Mouse (Mus musculus) midbrain, embryonic 13.5 days (tissue): ENCODE results near the gene Tbp. TPM values are rescaled to one million over a fixed set of nuclear protein-coding genes. Genes with fewer than 3 reads are reported as not detected.

Source experiments
- ATAC-seq: fragments of 200-750 bp; cut with Nextera tagmentation; 2 replicates; pipeline ENCODE4 v1.8.0; 2017; ENCODE audit warnings: mild to moderate bottlenecking, moderate TSS enrichment, moderate library complexity
- H3K27ac ChIP-seq: fragments of 300-500 bp; sonication (generic); 2 replicates; pipeline ENCODE4 v1.5.1; 2015; ENCODE audit warnings: inconsistent platforms, mild to moderate bottlenecking, moderate library complexity
- H3K27me3 ChIP-seq: fragments of 300-500 bp; sonication (generic); 2 replicates; pipeline ENCODE4 v1.6.1; 2015; ENCODE audit warnings: mild to moderate bottlenecking, inconsistent platforms
- H3K36me3 ChIP-seq: fragments of 300-500 bp; sonication (generic); 2 replicates; pipeline ENCODE4 v1.6.1; 2015; ENCODE audit warnings: mild to moderate bottlenecking, inconsistent platforms
- H3K4me1 ChIP-seq: fragments of 300-500 bp; sonication (generic); replicated peaks from 2 replicates; pipeline ENCODE4 v1.6.1; 2015; ENCODE audit warnings: inconsistent platforms
- H3K4me2 ChIP-seq: fragments of 300-500 bp; sonication (generic); replicated peaks from 2 replicates; pipeline ENCODE4 v1.6.1; 2015; ENCODE audit warnings: moderate library complexity, mild to moderate bottlenecking, inconsistent platforms
- H3K4me3 ChIP-seq: fragments of 300-500 bp; sonication (generic); replicated peaks from 2 replicates; pipeline ENCODE4 v1.5.1; 2015; ENCODE audit warnings: mild to moderate bottlenecking, inconsistent platforms
- H3K9ac ChIP-seq: fragments of 300-500 bp; sonication (generic); replicated peaks from 2 replicates; pipeline ENCODE4 v1.6.1; 2015; ENCODE audit warnings: mild to moderate bottlenecking, inconsistent platforms
- H3K9me3 ChIP-seq: fragments of 300-500 bp; sonication (generic); 2 replicates; pipeline ENCODE4 v1.6.1; 2016; ENCODE audit warnings: mild to moderate bottlenecking, inconsistent platforms
- WGBS: fragments of 180-500 bp; shearing (Covaris S2); methylation state at CpG from one replicate; pipeline ENCODE4 v1.1.7; 2015; 5-methylcytosine and 5-hydroxymethylcytosine counted together
- polyA plus RNA-seq: library from polyadenylated mRNA; unstranded; fragments of >200 nt; fragmentation: Nextera tagmentation; extraction: Ambion mirVana; gene quantifications from 2 replicates; pipeline ENCODE4 v1.2.1, GENCODE M21; 2015

Gene Tbp
- polyA plus RNA-seq, 1 experiment from 2014 or later = 74.9 TPM

GRCm38 (mm10) chr17:15546440-15546839 lies 46.8 kb downstream of the Tbp start:
- no peak for ATAC-seq
- 75% methylated on average over 4 of the region's 4 CpGs for WGBS
- Histone ChIP-seq H3K4me3 (no peak overlapping the region), H3K27me3 (no peaks in the 10 kb centered on the region), H3K36me3 (peaks cover 4% of the 10 kb centered on the region; the same call in 1 of the 2 replicates), H3K27ac (no peak overlapping the region), H3K4me2 (no peak overlapping the region), H3K9me3 (no peaks in the 10 kb centered on the region), H3K9ac (no peak overlapping the region), H3K4me1 (no peaks in the 10 kb centered on the region)

GRCm38 (mm10) chr17:15549713-15550112 lies 50.0 kb downstream of the Tbp start:
- whole genome bisulfite sequencing = 24% methylated on average over 1 of the region's 1 CpGs
- H3K27me3 ChIP-seq = no peaks in the 10 kb centered on the region
- peaks cover 3% of the 10 kb centered on the region; the same call in 1 of the 2 replicates for H3K36me3 ChIP-seq
- H3K9me3 ChIP-seq = no peaks in the 10 kb centered on the region
- H3K4me2 ChIP-seq = no peak overlapping the region
- no peak for ATAC-seq
- no peak overlapping the region for H3K27ac ChIP-seq
- H3K4me3 ChIP-seq = no peak overlapping the region
- no peaks in the 10 kb centered on the region for H3K4me1 ChIP-seq
- H3K9ac ChIP-seq = no peak overlapping the region

GRCm38 (mm10) chr17:15559946-15560345 lies 60.3 kb downstream of the Tbp start:
- no peak overlapping the region for H3K27ac ChIP-seq
- H3K9ac ChIP-seq = no peak overlapping the region
- no peaks in the 10 kb centered on the region for H3K27me3 ChIP-seq
- ATAC-seq = no peak
- H3K4me1 ChIP-seq = peaks cover 5% of the 10 kb centered on the region; the same call in 1 of the 2 replicates
- H3K9me3 ChIP-seq = no peaks in the 10 kb centered on the region
- 87% methylated on average over 2 of the region's 2 CpGs for WGBS
- H3K4me2 ChIP-seq = no peak overlapping the region
- no peak overlapping the region for H3K4me3 ChIP-seq
- no peaks in the 10 kb centered on the region for H3K36me3 ChIP-seq

GRCm38 (mm10) chr17:15564014-15564927 lies 64.6 kb downstream of the Tbp start, which contains the start of gene Prdm9:
Prdm9 (minus strand) TSS chr17:15564354.
- Histone ChIP-seq H3K9ac (peak within 1 kb of the TSS; percentile 73), H3K4me2 (peak within 1 kb of the TSS; percentile 66), H3K27me3 (no peaks in the 10 kb centered on the region), H3K9me3 (no peaks in the 10 kb centered on the region), H3K27ac (peak within 1 kb of the TSS; percentile 92), H3K36me3 (no peaks in the 10 kb centered on the region), H3K4me1 (peaks cover 5% of the 10 kb centered on the region; the same call in 1 of the 2 replicates), H3K4me3 (peak within 1 kb of the TSS; percentile 63)
- ATAC-seq = peak; percentile 99
- WGBS = under 1% methylated on average over 43 of the region's 43 CpGs

- Histone ChIP-seq H3K4me1 (peaks cover 5% of the 10 kb centered on the region; the same call in 1 of the 2 replicates), H3K36me3 (no peaks in the 10 kb centered on the region), H3K4me2 (peak overlapping the region; percentile 58), H3K9me3 (no peaks in the 10 kb centered on the region), H3K27ac (peak overlapping the region; percentile 92; the same call in 1 of the 2 replicates), H3K9ac (0 out of 2 replicates have a peak overlapping the region, but pooled peaks have one; percentile 46), H3K4me3 (peak overlapping the region; percentile 63), H3K27me3 (no peaks in the 10 kb centered on the region)
- WGBS = 47% methylated on average over 12 of the region's 12 CpGs
- peak; percentile 21; the same call in 1 of the 2 replicates for ATAC-seq
Measured at GRCm38 (mm10) chr17:15564928-15565300, 65.2 kb downstream of the Tbp start.

- Histone ChIP-seq H3K4me2 (no peak overlapping the region), H3K27me3 (no peaks in the 10 kb centered on the region), H3K27ac (no peak overlapping the region), H3K4me1 (peaks cover 5% of the 10 kb centered on the region; the same call in 1 of the 2 replicates), H3K9ac (no peak overlapping the region), H3K36me3 (no peaks in the 10 kb centered on the region), H3K4me3 (no peak overlapping the region), H3K9me3 (no peaks in the 10 kb centered on the region)
- 72% methylated on average over 5 of the region's 5 CpGs for WGBS
- no peak for ATAC-seq
Measured at GRCm38 (mm10) chr17:15566908-15567307, 67.2 kb downstream of the Tbp start.

- H3K4me1 ChIP-seq = no peaks in the 10 kb centered on the region
- no peaks in the 10 kb centered on the region for H3K9me3 ChIP-seq
- no peaks in the 10 kb centered on the region for H3K36me3 ChIP-seq
- H3K27me3 ChIP-seq = peaks cover 17% of the 10 kb centered on the region
- H3K9ac ChIP-seq = no peak overlapping the region
- 60% methylated on average over 1 of the region's 1 CpGs for WGBS
- H3K27ac ChIP-seq = no peak overlapping the region
- ATAC-seq = no peak
- H3K4me3 ChIP-seq = no peak overlapping the region
- no peak overlapping the region for H3K4me2 ChIP-seq
Measured at GRCm38 (mm10) chr17:15575056-15575455, 75.4 kb downstream of the Tbp start.

- Histone ChIP-seq H3K27ac (no peak overlapping the region), H3K4me1 (no peaks in the 10 kb centered on the region), H3K27me3 (peaks cover 17% of the 10 kb centered on the region), H3K9me3 (no peaks in the 10 kb centered on the region), H3K36me3 (no peaks in the 10 kb centered on the region), H3K4me3 (peak overlapping the region; percentile 33), H3K9ac (peak overlapping the region; percentile 44; the same call in 1 of the 2 replicates), H3K4me2 (peak overlapping the region; percentile 52)
- peak; percentile 69 for ATAC-seq
- 2% methylated on average over 32 of the region's 32 CpGs for WGBS
Measured at GRCm38 (mm10) chr17:15577291-15577694, 77.6 kb downstream of the Tbp start.

Other genes with a start within 250 kb of the Tbp start
- gene Dll1, start 123.0 kb upstream of the Tbp start, polyA plus RNA-seq = 45.4 and 47.7 TPM in 2 replicates
- gene Fam120b, start 103.7 kb upstream of the Tbp start, polyA plus RNA-seq = 43.6 and 46.5 TPM in 2 replicates
- 265 and 267 TPM in 2 replicates for gene Psmb1, start 137 bp upstream of the Tbp start, polyA plus RNA-seq
- gene Pdcd2, start 27.4 kb downstream of the Tbp start, polyA plus RNA-seq = 67.4 and 72.2 TPM in 2 replicates
- gene Prdm9, start 64.5 kb downstream of the Tbp start, polyA plus RNA-seq = 3.0 and 3.6 TPM in 2 replicates
- 21.2 and 26.0 TPM in 2 replicates for gene Chd1, start 205.1 kb downstream of the Tbp start, polyA plus RNA-seq